ENCODE assay signal across 8 mouse cellular contexts in genomic region chr11:44806589-44806988, GRCm38 (mm10).
DNase-seq lines count a peak whose midpoint lies in the region; ATAC-seq lines count a peak whose summit lies in the region.

No protein-coding gene starts in this region.

- H3K4me3 ChIP-seq in midbrain, embryonic 10.5 days, result no peak overlapping the region
- no peak overlapping the region for H3K4me3 ChIP-seq in midbrain, embryonic 11.5 days (ENCODE audit: low read depth, low read length)
- H3K4me3 ChIP-seq in hindbrain, embryonic 10.5 days, result no peak overlapping the region
- H3K4me3 ChIP-seq in limb, embryonic 15.5 days, result no peak overlapping the region

- no peak overlapping the region for H3K4me2 ChIP-seq in midbrain, embryonic 11.5 days
- no peak overlapping the region for H3K4me2 ChIP-seq in limb, embryonic 15.5 days

- no peaks in the 10 kb centered on the region for H3K27me3 ChIP-seq in midbrain, embryonic 10.5 days (ENCODE audit: low read depth, poor library complexity, severe bottlenecking)
- H3K27me3 ChIP-seq in midbrain, embryonic 11.5 days (ENCODE audit: control insufficient read depth, insufficient read depth, low read length), result no peaks in the 10 kb centered on the region
- H3K27me3 ChIP-seq in hindbrain, embryonic 10.5 days (ENCODE audit: insufficient read depth, poor library complexity, severe bottlenecking), result no peaks in the 10 kb centered on the region
- H3K27me3 ChIP-seq in limb, embryonic 15.5 days, result no peaks in the 10 kb centered on the region

- H3K9me3 ChIP-seq in midbrain, embryonic 10.5 days (replicated peaks), result no peaks in the 10 kb centered on the region
- H3K9me3 ChIP-seq in midbrain, embryonic 11.5 days (ENCODE audit: control insufficient read depth, low read length), result no peaks in the 10 kb centered on the region
- no peaks in the 10 kb centered on the region for H3K9me3 ChIP-seq in hindbrain, embryonic 10.5 days
- H3K9me3 ChIP-seq in limb, embryonic 15.5 days, result no peaks in the 10 kb centered on the region

- 23% methylated on average over 11 of the region's 11 CpGs for WGBS in midbrain, embryonic 10.5 days
- 21% methylated on average over 11 of the region's 11 CpGs for WGBS in midbrain, embryonic 11.5 days
- 16% methylated on average over 11 of the region's 11 CpGs for WGBS in hindbrain, embryonic 10.5 days
- WGBS in limb, embryonic 15.5 days, result 14% methylated on average over 11 of the region's 11 CpGs

- H3K4me1 ChIP-seq in midbrain, embryonic 10.5 days, result peaks cover 8% of the 10 kb centered on the region
- peaks cover 6% of the 10 kb centered on the region for H3K4me1 ChIP-seq in midbrain, embryonic 11.5 days (ENCODE audit: control insufficient read depth, insufficient read depth, low read length)
- H3K4me1 ChIP-seq in hindbrain, embryonic 10.5 days (replicated peaks), result peaks cover 26% of the 10 kb centered on the region
- H3K4me1 ChIP-seq in limb, embryonic 15.5 days, result peaks cover 13% of the 10 kb centered on the region

- no peaks in the 10 kb centered on the region for H3K36me3 ChIP-seq in midbrain, embryonic 10.5 days
- no peaks in the 10 kb centered on the region for H3K36me3 ChIP-seq in midbrain, embryonic 11.5 days (ENCODE audit: control insufficient read depth, insufficient read depth, low read length)
- H3K36me3 ChIP-seq in hindbrain, embryonic 10.5 days, result no peaks in the 10 kb centered on the region
- H3K36me3 ChIP-seq in limb, embryonic 15.5 days, result no peaks in the 10 kb centered on the region

- no peak for DNase-seq in midbrain, embryonic 10.5 days (ENCODE audit: low spot score)
- no peak for DNase-seq in midbrain, embryonic 11.5 days (ENCODE audit: low spot score, missing footprints)
- DNase-seq in hindbrain, embryonic 10.5 days (ENCODE audit: low spot score), result peak; percentile 21
- no peak for DNase-seq in adrenal gland, adult 8-10 months
- no peak for DNase-seq in gastrocnemius, postnatal 25 days
- DNase-seq in thymus, postnatal 4 days, result no peak
- no peak for DNase-seq in kidney, adult 9 months

- no peak overlapping the region for H3K9ac ChIP-seq in midbrain, embryonic 11.5 days (ENCODE audit: low read length)
- H3K9ac ChIP-seq in limb, embryonic 15.5 days, result no peak overlapping the region

- no peak for ATAC-seq in midbrain, embryonic 11.5 days (ENCODE audit: low FRiP score)
- 0 out of 2 replicates have a peak, but pooled peaks have one; percentile 30 for ATAC-seq in limb, embryonic 15.5 days (ENCODE audit: insufficient number of reproducible peaks, low FRiP score, low TSS enrichment, low read depth)

- peak overlapping the region; percentile 0; the same call in 1 of the 2 replicates for H3K27ac ChIP-seq in midbrain, embryonic 10.5 days (replicated peaks)
- H3K27ac ChIP-seq in midbrain, embryonic 11.5 days (ENCODE audit: low read depth, low read length), result no peak overlapping the region
- peak overlapping the region; percentile 64 for H3K27ac ChIP-seq in hindbrain, embryonic 10.5 days
- H3K27ac ChIP-seq in limb, embryonic 15.5 days, result peak overlapping the region; percentile 14; the same call in 1 of the 2 replicates
